8 mouse cellular contexts compared by ENCODE assay signal in genomic region chr11:85786113-85786718, GRCm38 (mm10). TPM values are rescaled to one million over a fixed set of nuclear protein-coding genes. Genes with fewer than 3 reads are reported as not detected.
DNase-seq lines count a peak whose midpoint lies in the region; ATAC-seq and TF ChIP-seq lines count a peak whose summit lies in the region.

No protein-coding gene starts in this region.

- H3K36me3 ChIP-seq in stomach, embryonic 14.5 days (ENCODE audit: control insufficient read depth, insufficient read depth, low read length): no peaks in the 10 kb centered on the region

- H3K27me3 ChIP-seq in stomach, embryonic 14.5 days (ENCODE audit: control insufficient read depth, insufficient read depth, low read length): no peaks in the 10 kb centered on the region

- no peak for DNase-seq in gastrocnemius, adult 2 months
- no peak for DNase-seq in gastrocnemius, adult 18-20 months (ENCODE audit: low spot score)
- DNase-seq in lung, adult 2 months: no peak
- DNase-seq in lung, postnatal 14 days: no peak
- DNase-seq in fibroblast of lung, adult 2 months (ENCODE audit: low read depth): peak; percentile 51
- no peak for DNase-seq in right cerebral cortex, postnatal 14 days
- no peak for DNase-seq in T-cell, adult 2 months (ENCODE audit: low spot score)

- peaks cover 3% of the 10 kb centered on the region for H3K4me1 ChIP-seq in lung, adult 2 months (ENCODE audit: control insufficient read depth, insufficient read depth, low read length)
- H3K4me1 ChIP-seq in stomach, embryonic 14.5 days (ENCODE audit: control insufficient read depth, insufficient read depth, low read length): 0 out of 2 replicates have a peak, but pooled peaks cover 4% of the 10 kb centered on the region

- no peak overlapping the region for H3K4me3 ChIP-seq in gastrocnemius, adult 2 months
- H3K4me3 ChIP-seq in lung, adult 2 months (replicated peaks; ENCODE audit: extremely low read depth, low read depth, low read length): no peak overlapping the region
- no peak overlapping the region for H3K4me3 ChIP-seq in stomach, embryonic 14.5 days (ENCODE audit: low read depth, low read length)

- H3K4me2 ChIP-seq in stomach, embryonic 14.5 days (replicated peaks; ENCODE audit: low read depth, low read length): no peak overlapping the region

- ATAC-seq in stomach, embryonic 14.5 days (ENCODE audit: insufficient number of reproducible peaks, insufficient read depth, low FRiP score, low read depth): 0 out of 2 replicates have a peak, but pooled peaks have one; percentile 53

- intact Hi-C loops in gastrocnemius, adult 2 months (cut with DNase I): no loop called here

- peak; percentile 42 for TF ChIP-seq CTCF in gastrocnemius, adult 2 months (IDR thresholded peaks at IDR 0.05)
- TF ChIP-seq CTCF in lung, adult 2 months (IDR thresholded peaks at IDR 0.05; ENCODE audit: insufficient read depth, low read length): peak; percentile 13; the same call in 1 of the 2 replicates

- no peak overlapping the region for H3K27ac ChIP-seq in gastrocnemius, adult 2 months
- H3K27ac ChIP-seq in stomach, embryonic 14.5 days (ENCODE audit: low read length): peak overlapping the region; percentile 29; the same call in 1 of the 2 replicates

- no peak for TF ChIP-seq POLR2A in lung, adult 2 months (IDR thresholded peaks at IDR 0.05; ENCODE audit: borderline replicate concordance, extremely low read depth, low read depth, low read length)

- WGBS in lung, adult 2 months: 63% methylated on average over 3 of the region's 3 CpGs
- 66% methylated on average over 3 of the region's 3 CpGs for WGBS in stomach, embryonic 14.5 days

- no peaks in the 10 kb centered on the region for H3K9me3 ChIP-seq in stomach, embryonic 14.5 days (ENCODE audit: control insufficient read depth, low read depth, low read length)

- H3K9ac ChIP-seq in stomach, embryonic 14.5 days (replicated peaks; ENCODE audit: low read depth, low read length): no peak overlapping the region

RNA-seq across cellular contexts. Expression of gene Tbx2, which starts 46.1 kb away (rescaled TPM):
- total RNA-seq in gastrocnemius, adult 2 months (2021): 1 to 10 TPM; 1.7 to 3.6 TPM
- 1 to 10 TPM; 1.3 to 1.7 TPM for total RNA-seq in gastrocnemius, adult 18-20 months (2021)
- 257 and 302 TPM in 2 replicates for polyA plus RNA-seq in lung, adult 2 months (2012; rRNA removed)
- 5.8 and 6.8 TPM in 2 replicates for polyA plus RNA-seq in stomach, embryonic 14.5 days (2014; fragmentation: Nextera tagmentation; extraction: Ambion mirVana)
